Mouse (Mus musculus) ES-Bruce4 (cell line): ENCODE measurements around the gene Slc24a3.

Experiments used
- CTCF ChIP-seq: IDR thresholded peaks from one replicate; pipeline ENCODE4 v1.8.1; 2011; ENCODE audit warnings: low read depth, low read length
- EP300 ChIP-seq: IDR thresholded peaks from 2 replicates; pipeline ENCODE4 v1.6.1; 2011; ENCODE audit warnings: low read depth, low read length; ENCODE audit not compliant: insufficient read depth
- POLR2A ChIP-seq: IDR thresholded peaks from one replicate; pipeline ENCODE4 v1.8.1; 2011; ENCODE audit warnings: low read length; ENCODE audit not compliant: insufficient read depth

GRCm38 (mm10) chr2:145368701-145369100 lies 201.1 kb downstream of the Slc24a3 start:
- TF ChIP-seq EP300 (no peak), POLR2A (no peak), CTCF (no peak)
